Mouse (Mus musculus) kidney, adult 2 months (tissue): Measurements from ENCODE around the gene Sptlc3. TPM values are rescaled to one million over a fixed set of nuclear protein-coding genes. Genes with fewer than 3 reads are reported as not detected.

Experiments used
- DNase-seq: peaks from one replicate; pipeline ENCODE4 v3.0.0; 2021
- H3K27ac ChIP-seq: fragments of 200-500 bp; 2 replicates; pipeline ENCODE4 v1.5.1; 2012; ENCODE audit warnings: low read depth, low read length, control low read depth, inconsistent platforms; ENCODE audit not compliant: insufficient read depth
- H3K27me3 ChIP-seq: fragments of 200-500 bp; replicated peaks from 2 replicates; pipeline ENCODE4 v1.6.1; 2012; ENCODE audit warnings: mild to moderate bottlenecking, moderate library complexity, low read length, inconsistent platforms; ENCODE audit not compliant: control insufficient read depth, insufficient read depth
- H3K36me3 ChIP-seq: fragments of 200-500 bp; 2 replicates; pipeline ENCODE4 v1.6.1; 2012; ENCODE audit warnings: mild to moderate bottlenecking, moderate library complexity, low read length, inconsistent platforms; ENCODE audit not compliant: control insufficient read depth, insufficient read depth
- H3K4me1 ChIP-seq: fragments of 200-500 bp; 2 replicates; pipeline ENCODE4 v1.6.1; 2011; ENCODE audit warnings: low read length; ENCODE audit not compliant: control insufficient read depth, insufficient read depth
- H3K4me3 ChIP-seq: fragments of 200-500 bp; 2 replicates; pipeline ENCODE4 v1.5.1; 2011; ENCODE audit warnings: mild to moderate bottlenecking, low read depth, low read length, control low read depth; ENCODE audit not compliant: insufficient read depth
- CTCF ChIP-seq: fragments of 200-500 bp; conservative IDR thresholded peaks from 2 replicates; pipeline ENCODE4 v1.5.1; 2011; ENCODE audit warnings: low read depth, mild to moderate bottlenecking, control low read depth, low read length, moderate library complexity, mixed read lengths; ENCODE audit not compliant: insufficient read depth, insufficient read length
- POLR2A ChIP-seq: fragments of 200-500 bp; IDR thresholded peaks from one replicate; pipeline ENCODE4 v1.6.1; 2011; ENCODE audit warnings: low read depth, low read length, control low read depth
- WGBS: fragments of 180-500 bp; shearing (Covaris S2); methylation state at CpG from one replicate; pipeline ENCODE4 v1.1.7; 2018; 5-methylcytosine and 5-hydroxymethylcytosine counted together
- polyA plus RNA-seq: library from polyadenylated mRNA; depleted of rRNA; stranded (reverse); fragments of >200 nt; gene quantifications from 2 replicates; pipeline ENCODE4 v1.2.3, GENCODE M21; 2012

Gene Sptlc3
- polyA plus RNA-seq, 1 experiment = 1.4 TPM

DNA sequence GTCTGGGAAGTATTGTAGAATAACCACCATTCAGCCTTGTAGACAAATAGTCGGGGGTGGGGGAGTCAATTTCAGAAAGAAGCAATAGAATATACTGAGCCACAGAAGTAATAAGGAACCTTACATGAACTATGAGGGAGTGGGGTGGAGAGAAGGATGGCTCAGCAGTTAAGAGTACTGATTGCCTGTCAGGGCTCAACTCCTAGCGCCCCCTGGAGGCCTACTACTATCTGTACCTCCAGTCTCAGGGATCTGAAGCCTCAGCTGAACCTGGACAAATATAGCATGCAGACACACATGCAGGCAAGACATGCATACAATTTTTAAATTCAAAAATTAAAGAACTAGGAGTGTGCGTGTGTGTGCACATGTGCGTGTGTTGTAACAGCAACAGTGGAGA, 96.2 kb downstream of the Sptlc3 start:
- TF ChIP-seq POLR2A (no peak), CTCF (peak; percentile 59)
- no peaks in the 10 kb centered on the region for H3K4me1 ChIP-seq
- no peak overlapping the region for H3K4me3 ChIP-seq
- peak; percentile 46 for DNase-seq
- H3K27me3 ChIP-seq = no peaks in the 10 kb centered on the region
- H3K27ac ChIP-seq = no peak overlapping the region
- H3K36me3 ChIP-seq = no peaks in the 10 kb centered on the region
- WGBS = 48% methylated on average over 4 of the region's 4 CpGs

DNA sequence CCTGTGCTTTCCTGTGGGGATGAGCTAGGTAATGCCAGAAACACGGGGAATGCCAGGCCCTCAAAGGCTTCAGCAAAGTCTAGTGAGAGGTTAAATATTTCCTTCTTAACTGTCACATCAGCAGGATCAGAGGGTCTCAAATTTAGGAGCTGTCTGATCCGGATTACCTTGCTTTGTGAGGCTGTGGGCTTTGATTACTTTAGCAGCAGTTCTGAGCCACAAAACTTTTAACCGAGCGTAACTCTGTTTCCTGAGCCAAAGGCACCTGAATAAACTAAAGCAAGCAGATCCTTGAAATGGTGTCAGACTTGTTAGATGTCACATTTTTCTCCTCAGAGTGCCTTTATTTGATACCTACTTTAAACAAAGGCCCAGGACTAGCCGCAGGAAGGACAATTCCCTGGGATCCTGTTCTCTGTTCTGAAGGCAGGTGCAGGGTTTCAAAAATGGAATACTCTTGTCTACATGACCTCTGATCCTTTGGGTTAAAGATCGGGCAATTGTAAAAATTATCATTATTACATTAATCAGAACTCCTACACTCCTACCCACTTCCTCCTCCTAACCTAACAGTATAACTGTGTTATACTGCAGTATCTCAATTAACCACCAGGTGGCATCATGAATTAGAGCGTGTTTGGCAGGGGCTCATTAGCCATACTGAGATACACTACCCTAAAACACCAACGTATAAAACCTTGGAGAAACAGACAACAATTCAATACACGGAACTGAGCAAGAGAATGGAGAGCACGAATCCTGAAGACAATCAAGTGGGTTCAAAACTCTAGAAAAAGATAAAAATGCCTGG, 97.4 kb downstream of the Sptlc3 start:
- Histone ChIP-seq H3K36me3 (no peaks in the 10 kb centered on the region), H3K27ac (no peak overlapping the region), H3K27me3 (no peaks in the 10 kb centered on the region), H3K4me3 (no peak overlapping the region), H3K4me1 (no peaks in the 10 kb centered on the region)
- DNase-seq = peak; percentile 65
- WGBS = 41% methylated on average over 10 of the region's 10 CpGs
- TF ChIP-seq CTCF (0 out of 2 replicates have a peak, but pooled peaks have one; percentile 13), POLR2A (no peak)

DNA sequence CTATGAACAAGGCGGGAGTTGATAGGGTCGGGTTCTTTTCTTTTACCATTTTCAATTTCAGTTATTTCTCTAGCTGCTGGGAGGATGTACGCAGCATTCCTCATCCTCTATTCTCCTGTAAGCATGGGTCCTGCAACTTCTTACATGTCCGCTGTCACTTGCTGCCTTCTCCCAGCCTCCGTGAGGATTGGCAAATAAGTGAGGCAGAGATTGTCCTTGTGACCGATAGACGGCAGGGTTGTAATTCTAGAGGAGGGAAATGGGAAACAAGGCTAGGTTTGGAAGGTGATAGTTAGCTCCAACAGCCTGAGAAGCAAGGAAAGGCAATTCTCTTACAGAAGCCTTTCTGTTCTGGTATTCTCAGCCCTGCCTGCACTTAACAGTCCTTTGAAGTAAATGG, 98.4 kb downstream of the Sptlc3 start:
- no peaks in the 10 kb centered on the region for H3K36me3 ChIP-seq
- 46% methylated on average over 7 of the region's 7 CpGs for WGBS

DNA sequence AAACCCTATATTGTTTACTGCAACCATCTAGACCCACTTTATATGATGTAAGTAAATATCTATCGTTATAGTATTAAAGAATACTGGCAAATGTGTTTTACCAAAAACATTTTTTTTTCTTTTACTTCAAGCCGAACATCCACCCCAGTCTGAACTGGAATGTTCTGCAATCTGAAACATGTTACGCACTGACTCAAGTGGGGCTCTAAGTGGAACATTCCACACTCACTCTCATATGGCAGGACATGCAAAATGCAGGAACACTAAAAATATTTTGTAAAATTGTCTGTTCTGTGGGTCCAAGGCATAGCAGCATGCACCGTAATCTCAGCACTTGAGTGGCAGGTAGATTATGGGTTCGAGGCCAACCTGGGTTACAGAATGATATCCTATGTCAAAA, 103.5 kb downstream of the Sptlc3 start:
- TF ChIP-seq POLR2A (no peak), CTCF (no peak)
- DNase-seq = no peak
- no peaks in the 10 kb centered on the region for H3K36me3 ChIP-seq
- no peak overlapping the region for H3K27ac ChIP-seq
- no peaks in the 10 kb centered on the region for H3K27me3 ChIP-seq
- no peak overlapping the region for H3K4me3 ChIP-seq
- no peaks in the 10 kb centered on the region for H3K4me1 ChIP-seq
- 96% methylated on average over 5 of the region's 5 CpGs for WGBS

More for the DNA sequence above, 98.4 kb downstream of the Sptlc3 start:
- no peak overlapping the region for H3K27ac ChIP-seq
- no peak overlapping the region for H3K4me3 ChIP-seq
- TF ChIP-seq POLR2A (no peak), CTCF (no peak)
- no peaks in the 10 kb centered on the region for H3K27me3 ChIP-seq
- DNase-seq = no peak
- H3K4me1 ChIP-seq = no peaks in the 10 kb centered on the region

DNA sequence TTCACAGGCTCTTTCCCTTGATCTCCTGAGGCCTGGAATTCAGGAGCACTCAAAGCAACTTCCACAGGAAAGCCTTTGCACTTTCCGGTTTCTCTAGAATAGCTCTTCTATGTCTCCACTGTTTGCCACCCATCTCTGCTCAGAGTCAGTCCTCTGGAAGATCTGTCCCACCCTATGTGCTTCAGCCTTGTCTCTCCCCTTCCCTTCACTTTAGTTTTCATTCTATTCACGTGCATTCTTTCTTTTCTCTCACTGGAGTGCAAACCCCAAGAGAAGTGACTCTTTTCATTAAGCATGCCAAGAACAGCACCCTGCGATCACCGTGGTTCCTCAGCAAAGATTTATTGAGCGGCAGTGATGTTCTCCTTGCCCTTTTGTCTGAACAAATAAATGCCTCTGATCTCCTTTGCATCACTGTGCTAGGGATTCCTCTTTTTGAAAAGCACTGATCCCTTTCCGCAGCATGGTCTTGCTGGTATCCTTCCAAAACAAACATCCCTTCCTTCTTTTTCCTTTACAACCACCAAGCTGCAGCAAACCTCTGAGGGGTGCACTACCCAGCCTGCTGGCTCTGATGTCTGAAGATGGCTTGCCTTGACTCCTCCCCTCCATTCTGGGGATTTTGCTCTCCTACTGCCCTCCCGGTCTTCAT, 108.0 kb downstream of the Sptlc3 start:
- WGBS = 24% methylated on average over 7 of the region's 7 CpGs
- no peak for DNase-seq
- Histone ChIP-seq H3K4me3 (no peak overlapping the region), H3K4me1 (no peaks in the 10 kb centered on the region), H3K36me3 (no peaks in the 10 kb centered on the region), H3K27ac (no peak overlapping the region), H3K27me3 (no peaks in the 10 kb centered on the region)
- TF ChIP-seq CTCF = no peak
- TF ChIP-seq POLR2A = no peak

DNA sequence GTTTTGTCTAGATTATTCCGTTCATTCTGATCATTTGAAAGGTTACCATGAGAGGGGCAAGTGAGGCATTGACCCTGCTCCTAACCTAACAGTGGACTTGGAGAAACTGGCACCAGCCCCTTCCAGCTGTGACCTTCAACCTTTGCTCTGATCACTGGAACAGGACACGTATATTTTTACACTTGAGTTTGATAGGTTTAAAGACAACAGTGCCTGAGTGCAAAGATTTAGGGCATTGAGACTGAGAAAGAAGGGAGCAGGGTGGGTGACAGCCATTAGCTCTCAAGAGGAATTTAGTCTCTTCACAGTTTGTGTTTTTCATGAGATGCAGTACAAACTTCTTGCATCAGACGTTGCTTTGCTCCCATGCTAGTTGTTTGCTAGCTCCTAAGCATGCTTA, 114.5 kb downstream of the Sptlc3 start:
- H3K27me3 ChIP-seq = no peaks in the 10 kb centered on the region
- peak; percentile 21 for DNase-seq
- TF ChIP-seq CTCF (no peak), POLR2A (no peak)
- H3K27ac ChIP-seq = no peak overlapping the region
- no peak overlapping the region for H3K4me3 ChIP-seq
- WGBS = 47% methylated on average over 3 of the region's 3 CpGs
- H3K4me1 ChIP-seq = no peaks in the 10 kb centered on the region; the same call in 1 of the 2 replicates
- H3K36me3 ChIP-seq = no peaks in the 10 kb centered on the region

DNA sequence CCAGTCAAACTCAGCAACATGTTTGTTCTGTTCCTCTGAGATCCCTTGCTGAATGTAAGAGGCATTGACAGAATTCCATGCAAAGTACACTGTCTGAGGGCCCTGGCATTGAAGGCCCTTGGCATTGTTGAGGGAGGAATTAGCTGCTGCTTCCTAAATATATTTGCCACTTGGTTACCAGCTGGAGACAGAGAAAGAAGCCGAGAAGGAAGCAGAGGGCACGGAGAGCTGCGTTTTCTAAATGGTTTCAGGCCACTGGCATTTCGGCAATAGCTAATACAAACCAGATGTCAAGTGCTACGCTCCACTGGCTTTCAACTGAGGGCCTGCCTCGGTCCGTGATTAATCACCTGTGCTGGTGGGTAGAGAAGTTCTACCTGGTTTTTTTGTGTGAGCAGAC, 115.1 kb downstream of the Sptlc3 start:
- H3K27me3 ChIP-seq = no peaks in the 10 kb centered on the region
- no peak overlapping the region for H3K4me3 ChIP-seq
- no peaks in the 10 kb centered on the region for H3K36me3 ChIP-seq
- TF ChIP-seq POLR2A = no peak
- no peak for TF ChIP-seq CTCF
- 16% methylated on average over 7 of the region's 7 CpGs for WGBS
- H3K4me1 ChIP-seq = no peaks in the 10 kb centered on the region; the same call in 1 of the 2 replicates
- H3K27ac ChIP-seq = no peak overlapping the region
- DNase-seq = peak; percentile 43
